Mouse (Mus musculus) embryonic fibroblast, embryonic 13.5 days (primary cell): ENCODE results near the gene Tmeff2.

Experiments used
- CTCF ChIP-seq: IDR thresholded peaks from 2 replicates; pipeline ENCODE4 v1.5.1; 2011; ENCODE audit warnings: mild to moderate bottlenecking, control low read depth, low read length, moderate library complexity, borderline replicate concordance; ENCODE audit not compliant: insufficient read depth
- POLR2A ChIP-seq: IDR thresholded peaks from 2 replicates; pipeline ENCODE4 v1.6.1; 2011; ENCODE audit warnings: low read depth, mild to moderate bottlenecking, control low read depth, low read length, moderate library complexity

DNA sequence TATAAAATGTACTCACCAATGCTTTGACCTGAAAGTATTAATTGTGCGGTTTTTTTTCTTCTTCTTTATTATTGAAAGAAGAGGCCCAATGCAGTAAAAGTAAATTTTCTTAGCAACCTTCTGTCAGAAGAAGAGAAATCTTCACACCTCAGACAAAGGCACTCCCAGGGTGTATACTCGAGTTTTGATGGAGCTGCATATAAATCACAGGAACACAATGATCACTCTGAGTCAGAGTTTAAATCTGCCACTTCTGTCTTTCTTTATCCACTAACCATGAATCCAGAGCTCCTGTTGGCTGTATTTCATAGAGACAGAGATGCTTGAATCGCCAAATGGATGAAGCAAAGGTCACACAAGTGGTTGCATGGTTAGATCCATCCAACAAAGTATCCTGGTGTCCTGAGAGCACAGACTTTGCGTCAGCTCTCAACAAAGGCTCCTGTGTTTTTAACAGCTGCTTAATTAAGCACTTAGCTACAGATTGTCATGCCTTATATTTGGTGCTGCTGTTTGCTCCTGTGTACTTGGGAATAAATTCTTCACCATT is 189.8 kb downstream of the Tmeff2 start:
- no peak for TF ChIP-seq CTCF
- TF ChIP-seq POLR2A = no peak
